Mouse (Mus musculus) natural killer cell, adult 2 months (primary cell): Measurements from ENCODE around the gene Rbms3.

Experiments
- DNase-seq, 2 experiments: peaks; one replicate each; pipeline ENCODE4 v3.0.0; 2022; ENCODE audit warnings: low spot score in 2 of 2

Rbms3 gene

DNA sequence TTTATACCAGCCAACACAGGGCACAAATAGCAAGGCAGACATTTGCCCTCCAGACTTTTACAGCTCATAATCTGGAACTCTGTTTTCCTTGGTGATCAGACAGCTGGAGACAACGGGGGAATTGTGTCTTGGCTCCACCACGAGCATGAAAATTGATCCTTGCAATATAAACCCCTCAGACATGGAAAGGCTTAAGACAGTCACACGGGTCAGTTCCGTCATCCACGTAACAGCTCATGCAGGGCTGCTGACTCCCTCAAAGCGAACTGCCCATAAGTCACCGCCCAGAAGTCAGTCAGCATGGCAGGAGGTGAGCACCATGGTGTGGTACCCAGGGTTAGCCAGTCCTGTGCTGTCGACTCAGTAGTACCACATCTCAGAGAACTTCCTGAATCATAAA, 794.8 kb downstream of the Rbms3 start:
- no peak for DNase-seq

DNA sequence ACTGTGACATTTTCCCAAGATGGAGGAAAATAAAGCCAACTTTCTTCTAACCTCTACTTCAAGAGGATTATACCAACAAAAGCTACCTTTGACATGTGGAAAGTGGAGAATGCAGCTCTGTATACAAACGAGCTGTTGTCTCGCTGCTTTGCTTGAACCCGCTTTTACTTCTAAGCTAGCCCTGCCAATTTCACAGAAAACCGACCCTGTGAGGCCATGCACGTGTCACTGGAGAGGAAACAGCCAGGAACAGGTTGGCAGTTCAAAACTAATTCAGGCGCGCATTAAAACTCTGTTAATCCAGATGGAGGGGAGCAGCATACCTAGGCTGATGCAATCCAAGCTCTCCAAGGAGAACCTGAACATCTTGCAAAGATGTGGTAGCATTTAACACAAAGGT, 796.0 kb downstream of the Rbms3 start:
- DNase-seq = no peak

DNA sequence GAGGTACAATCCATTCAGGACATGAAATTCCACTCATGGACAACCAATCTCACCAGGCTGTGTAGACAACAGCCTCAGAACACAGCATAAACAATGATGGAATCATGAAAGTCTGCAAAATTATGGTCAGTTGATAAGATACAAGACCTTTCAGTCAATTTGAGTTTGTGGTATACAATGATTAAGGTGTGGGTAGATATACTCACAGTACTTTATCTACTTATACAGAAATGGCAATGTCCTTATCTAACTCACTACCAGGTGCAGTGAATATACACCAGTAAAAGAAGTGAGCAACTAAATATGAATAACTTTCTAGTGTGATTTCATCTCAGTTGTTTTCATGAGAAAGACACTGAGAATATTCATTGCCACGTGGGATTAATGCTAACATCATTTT, 796.9 kb downstream of the Rbms3 start:
- no peak for DNase-seq

DNA sequence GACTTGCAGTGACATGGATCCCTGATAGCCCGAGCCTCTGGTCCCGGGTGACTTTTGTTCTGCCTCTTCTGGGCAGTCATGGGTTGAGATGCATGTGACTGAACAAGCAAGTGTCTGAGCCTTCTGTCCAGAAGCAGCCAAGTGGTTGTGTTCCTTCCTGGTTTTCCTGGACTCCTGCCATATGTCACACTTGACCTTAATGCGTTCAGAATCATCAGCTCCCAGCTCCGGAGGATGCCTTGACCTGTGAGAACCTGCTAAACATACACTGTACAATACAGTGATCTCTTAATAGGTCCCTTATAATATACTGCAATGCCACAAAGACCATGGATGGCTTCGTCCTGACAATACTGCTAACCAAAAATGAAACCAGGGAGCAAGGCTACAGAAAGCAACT, 798.3 kb downstream of the Rbms3 start:
- no peak for DNase-seq

DNA sequence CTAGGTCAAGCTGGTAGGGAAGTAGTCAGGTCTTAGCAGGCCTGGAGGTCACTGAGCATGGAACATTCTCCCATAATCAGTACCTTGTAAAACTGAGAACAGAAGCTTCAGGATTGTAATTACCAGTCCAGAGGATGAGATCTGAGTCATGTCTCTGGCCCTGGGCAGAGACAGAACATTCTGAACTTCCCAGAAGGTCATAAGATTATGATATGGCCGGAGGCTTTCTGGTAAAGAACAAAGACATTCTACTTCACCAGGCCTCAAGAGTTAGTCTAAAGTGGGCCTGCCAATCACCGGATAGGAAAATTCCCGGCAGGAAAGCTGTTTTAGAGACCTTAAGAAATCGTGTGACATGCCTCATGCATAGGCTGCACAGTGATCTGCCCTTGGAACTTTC, 799.8 kb downstream of the Rbms3 start:
- DNase-seq = no peak

DNA sequence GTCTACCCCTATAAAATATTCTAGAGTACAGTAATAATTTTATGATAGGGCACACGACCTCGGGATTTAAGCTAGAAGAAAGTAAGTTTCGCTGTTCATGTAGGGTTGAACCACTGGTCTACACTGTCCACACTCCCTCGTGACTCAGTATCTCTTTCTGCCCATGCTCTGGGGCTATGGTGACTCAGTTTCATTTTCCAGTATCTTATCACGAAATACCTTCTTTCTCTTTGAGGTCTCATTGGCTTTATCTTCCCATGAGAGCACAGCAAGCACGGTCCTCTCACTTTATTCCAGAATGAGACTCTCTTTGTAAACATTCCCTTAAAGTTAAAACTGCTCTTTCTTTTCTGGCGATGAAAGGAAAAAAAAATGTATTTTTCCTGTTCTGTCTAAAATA, 808.1 kb downstream of the Rbms3 start:
- DNase-seq = no peak

DNA sequence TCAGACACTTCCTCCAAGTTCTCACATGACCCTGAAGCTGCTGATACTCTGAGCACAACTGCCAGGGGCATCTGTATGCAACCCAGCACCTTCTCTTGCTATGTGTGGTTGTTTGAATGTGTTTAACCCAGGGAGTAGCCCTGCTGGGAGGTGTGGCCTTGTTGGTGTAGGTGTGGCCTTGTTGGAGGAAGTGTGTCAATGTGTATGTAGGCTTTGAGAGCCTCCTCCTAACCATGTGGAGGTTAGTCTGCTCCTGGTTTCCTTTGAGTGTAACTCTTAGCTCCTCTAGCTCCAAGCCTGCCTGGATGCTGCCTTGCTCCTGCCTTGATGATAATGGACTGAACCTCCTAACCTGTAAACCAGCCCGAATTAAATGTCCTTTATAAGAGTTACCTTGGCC, 812.5 kb downstream of the Rbms3 start:
- no peak for DNase-seq

DNA sequence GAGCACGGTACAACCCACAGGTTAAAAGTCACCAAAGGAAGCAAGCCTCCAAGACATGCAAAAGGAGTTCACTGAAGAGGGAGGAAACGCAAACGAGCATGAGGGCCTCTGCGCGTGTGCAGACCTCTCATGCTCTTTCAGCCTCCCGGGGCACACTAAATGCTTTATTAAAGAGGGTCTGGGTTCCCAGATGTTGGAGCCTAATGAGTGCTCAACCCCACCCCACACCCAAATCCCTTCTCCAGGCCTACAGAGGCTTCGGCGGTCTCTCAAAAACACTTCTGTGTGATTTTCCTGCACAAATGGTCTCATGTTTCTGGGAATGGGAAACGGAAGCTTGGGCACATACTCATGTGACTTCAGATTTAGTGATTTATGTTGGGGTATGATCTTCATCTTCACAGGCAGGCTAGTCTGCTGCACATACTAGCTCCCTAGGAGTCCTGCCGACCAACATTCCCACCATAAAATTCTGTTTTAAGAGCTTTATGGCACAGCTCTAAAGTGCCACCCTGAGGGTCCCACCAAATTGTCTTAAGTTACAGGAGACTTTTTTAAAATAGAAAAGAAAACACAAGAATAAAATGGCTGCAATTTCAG, 815.1 kb downstream of the Rbms3 start:
- no peak for DNase-seq

DNA sequence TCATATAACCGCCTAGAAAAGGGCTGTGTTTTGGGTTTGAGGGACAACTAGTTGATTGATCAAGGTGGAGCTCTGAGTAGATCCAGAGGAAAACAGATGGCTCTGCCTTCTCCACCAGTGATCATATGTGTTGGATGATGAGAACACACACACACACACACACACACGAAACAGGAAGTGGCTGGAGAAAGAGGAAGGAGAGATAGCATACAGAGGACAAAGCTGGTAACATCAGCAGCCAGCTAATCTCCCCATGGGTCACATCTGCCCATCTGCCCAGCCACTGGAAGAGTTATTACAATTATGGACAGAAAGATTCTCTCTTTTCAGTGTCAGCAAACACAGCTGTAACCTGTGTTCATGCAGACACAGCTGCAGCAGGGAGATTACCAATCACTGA, 816.3 kb downstream of the Rbms3 start:
- DNase-seq = no peak

DNA sequence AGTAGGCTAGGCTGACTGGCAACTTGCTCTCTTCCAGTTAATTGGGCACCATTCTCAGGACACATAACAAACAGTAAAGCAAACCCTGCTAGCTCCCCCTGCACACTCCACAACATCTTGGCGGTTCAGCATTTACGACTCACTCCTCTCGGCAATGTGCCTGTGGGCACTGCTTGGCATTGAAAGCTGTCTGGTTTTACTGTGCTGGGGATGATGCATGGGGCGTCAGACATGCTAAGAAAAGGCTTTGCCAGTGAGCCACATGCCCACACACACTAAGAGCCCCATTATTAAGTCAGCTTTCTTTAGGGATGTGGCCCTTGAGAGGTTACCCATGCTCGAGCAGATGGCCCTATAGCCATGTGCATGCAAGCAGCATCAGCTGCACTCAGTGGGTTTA, 820.5 kb downstream of the Rbms3 start:
- no peak for DNase-seq

DNA sequence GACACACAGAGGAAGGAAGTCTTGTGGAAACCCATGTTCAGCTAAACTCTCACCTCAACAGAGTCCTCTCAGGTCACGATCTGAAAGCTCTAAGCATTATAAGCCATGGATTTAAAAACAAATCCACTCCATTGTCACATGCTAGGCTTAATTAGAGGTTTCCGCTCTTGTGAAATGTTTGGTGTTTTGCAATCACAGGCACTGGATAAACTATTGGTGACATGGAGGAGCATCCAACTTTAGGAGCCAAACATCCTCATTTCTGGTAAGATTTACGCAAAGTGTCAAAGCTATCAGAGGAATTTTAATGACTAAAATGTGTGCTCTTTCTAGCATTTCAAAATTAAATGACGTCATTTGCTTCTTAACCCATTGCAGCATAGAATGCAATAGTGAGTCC, 821.3 kb downstream of the Rbms3 start:
- no peak for DNase-seq

DNA sequence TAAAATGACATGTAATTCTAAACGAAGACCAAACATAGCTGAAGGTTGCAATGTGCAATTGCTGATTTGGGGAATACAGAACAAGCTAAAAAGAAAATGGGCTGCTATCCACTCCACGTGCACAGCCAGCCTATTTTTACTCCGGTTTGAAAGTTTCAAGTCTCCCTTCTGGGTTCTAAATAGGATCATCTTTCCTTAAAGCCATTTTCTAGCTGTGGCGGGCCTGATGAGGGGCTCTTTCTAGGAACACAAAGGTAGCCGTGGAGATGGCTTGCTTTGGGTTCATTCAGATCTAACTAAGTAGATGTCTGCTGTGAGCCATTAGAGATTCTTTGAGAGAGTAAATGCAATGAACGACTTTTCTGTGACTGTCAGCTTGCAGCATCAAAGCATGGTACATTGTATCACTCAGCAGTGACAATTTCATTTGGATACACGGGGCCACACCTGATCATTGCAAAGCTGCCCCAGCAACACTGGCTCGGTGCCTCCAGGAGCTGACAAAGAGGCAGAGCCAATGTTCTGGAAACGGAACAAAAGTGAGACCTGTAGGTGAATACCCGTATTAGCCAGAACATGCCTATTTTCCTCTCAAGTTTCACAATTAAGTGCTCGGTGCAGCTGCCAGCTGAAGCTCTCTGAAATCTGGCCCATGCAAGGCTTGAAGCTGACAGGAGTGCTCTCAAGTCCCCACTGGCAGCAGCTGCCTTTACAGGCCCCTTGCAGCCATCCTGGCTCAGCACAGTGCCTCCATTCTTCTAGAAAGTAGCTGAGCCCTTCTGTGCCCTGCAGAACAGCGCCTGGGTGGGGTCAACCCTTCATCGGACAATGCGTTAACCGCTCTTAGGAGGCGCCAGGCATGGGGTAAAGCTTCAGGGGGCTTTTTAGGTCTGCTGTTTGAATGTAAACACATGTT, 822.3 kb downstream of the Rbms3 start:
- no peak for DNase-seq

DNA sequence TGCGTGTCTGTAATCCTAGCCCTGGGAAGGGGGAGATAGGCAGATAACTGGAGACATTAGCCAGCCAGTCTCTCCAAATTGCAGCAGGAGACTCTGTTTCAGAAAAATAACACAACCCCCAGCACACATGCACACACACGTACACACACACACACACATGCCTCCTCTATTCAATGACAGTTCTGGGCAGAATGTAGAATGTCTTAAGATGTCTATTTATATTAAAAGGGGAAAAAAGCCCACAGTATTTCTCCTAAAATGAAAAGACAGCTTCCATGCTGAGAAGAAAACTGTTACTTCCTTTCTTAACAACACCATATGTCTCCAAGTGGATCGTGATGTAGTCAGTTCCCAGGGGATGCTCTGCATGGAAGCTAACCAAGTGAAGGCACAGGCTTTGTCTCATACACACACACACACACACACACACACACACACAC, 826.4 kb downstream of the Rbms3 start:
- no peak for DNase-seq

DNA sequence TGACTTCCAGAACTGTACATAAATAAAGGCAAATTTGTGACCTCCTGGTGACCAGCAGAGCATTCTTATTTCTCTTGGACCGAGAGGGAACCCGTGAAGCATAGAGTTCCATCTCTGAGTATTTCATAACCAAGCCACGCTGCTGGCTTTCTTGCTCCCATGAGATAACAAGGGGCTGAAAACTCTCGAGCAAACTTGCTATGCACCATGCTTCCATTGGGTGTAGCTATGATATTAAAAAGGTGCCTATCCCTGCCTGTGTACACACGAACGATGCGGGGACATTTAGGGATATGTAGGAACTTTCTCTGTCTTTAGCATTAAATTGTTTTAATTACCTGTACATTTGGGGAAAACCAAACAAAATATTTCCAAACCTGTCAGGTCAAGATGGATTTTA, 827.1 kb downstream of the Rbms3 start:
- DNase-seq = no peak

DNA sequence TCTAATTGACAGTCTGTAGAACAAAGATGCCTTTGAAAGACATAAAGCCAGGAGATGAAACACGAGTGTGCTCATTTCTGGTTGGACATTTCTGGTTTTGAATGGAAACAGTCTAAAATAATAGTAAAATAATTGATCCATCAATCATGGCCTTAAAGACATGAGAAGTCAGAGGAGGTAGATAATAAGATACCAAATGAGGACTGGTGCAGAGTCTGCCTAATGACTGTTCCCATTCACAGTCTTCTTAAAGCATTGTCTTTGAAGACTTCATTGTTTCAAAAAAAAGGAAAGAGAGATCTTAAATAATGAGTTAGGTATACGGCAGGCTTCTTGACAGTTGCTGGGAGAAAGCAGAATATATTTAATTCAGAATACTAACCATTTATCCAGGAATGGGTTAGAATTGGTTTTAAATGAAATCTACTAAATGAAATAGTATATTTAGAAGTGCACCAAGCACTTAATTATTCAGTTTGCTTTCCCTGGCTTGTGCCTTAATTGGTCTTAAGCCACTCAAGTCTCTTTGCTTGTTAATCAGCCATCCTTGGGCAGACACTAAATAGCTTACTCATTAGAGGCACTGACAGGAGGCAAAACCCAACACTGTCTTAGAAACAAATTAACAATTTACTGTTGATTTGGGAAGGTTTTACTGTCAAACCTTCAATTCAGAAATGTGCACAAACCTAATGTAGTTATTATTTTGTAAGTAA, 834.3 kb downstream of the Rbms3 start:
- DNase-seq = no peak

DNA sequence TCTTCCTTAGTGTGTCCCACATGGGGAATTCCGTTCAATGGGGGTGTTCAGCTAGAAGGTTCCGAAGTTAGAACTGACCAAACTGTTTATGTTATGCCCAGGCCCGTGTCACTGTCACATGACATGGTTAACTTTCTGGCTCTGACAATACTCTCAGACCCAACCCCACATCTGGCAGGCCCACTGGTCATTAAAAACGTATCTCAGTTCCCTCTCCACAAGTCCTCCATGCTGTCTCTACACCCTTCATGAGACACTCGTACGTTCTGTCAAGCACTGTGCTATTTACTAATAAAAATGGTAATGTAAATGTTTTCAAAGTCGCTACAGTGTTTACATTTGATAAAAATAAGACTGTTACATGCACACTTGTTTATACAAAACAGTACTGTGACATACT, 837.9 kb downstream of the Rbms3 start:
- DNase-seq = no peak

DNA sequence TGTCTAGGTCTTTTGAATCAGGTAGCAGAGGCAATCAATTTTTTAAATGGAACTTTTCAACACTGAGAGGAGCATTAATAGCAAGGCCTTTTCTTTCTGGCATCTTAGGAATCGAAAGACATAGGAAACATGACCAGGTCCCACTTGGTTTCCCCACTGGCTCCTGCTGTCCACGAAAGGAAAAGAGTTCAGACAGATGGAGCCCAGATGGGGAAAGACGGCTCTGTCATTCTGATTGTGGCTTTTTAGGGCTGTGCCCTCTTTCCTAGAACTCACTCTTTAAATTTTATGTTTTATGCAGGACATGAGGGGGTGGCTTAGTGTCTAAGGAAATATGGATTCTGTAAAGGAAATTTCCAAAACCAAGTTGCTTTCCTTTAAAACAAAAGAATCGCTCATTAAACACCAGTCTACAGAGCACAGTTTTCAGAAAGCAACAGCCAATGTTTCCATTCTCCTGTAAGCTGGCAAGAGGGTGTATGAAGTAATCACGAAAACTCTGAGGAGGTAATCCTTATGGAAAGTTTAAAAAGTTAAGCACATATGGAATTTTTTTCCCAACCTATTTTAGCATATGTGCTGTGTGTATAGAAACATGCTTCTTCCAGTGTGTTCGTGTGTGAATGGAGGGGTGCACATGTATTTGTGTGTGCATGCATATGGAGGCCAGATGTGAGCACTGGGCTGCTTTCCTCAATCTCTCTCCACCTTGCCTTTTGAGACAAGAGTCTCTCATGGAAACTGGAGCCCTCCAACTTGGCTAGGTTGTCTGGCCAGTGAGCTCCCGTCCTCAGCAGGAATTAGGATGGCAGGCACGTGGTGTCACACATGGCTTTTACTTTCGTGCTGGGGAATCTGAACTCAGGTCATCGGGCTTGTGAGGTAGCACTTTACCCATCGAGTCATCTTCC, 843.3 kb downstream of the Rbms3 start:
- no peak for DNase-seq

DNA sequence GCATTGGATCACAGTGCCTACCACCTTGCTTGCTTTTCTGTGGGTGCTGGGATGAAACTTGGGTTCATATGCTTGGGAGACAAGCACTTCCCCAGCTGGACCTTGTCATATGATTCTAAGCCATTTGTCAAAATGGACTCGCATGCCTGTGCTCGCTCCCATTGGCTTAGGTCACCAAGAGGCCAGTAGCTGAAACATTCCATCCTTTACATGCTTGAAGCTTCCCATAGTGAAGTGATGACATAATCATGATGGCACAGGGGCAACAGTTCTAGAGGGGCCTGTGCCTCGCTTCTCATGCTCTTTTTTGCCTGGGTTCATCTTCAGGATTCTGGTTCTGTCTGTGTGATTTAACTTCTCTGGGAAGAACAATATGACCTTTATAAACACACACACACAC, 857.9 kb downstream of the Rbms3 start:
- DNase-seq = no peak

DNA sequence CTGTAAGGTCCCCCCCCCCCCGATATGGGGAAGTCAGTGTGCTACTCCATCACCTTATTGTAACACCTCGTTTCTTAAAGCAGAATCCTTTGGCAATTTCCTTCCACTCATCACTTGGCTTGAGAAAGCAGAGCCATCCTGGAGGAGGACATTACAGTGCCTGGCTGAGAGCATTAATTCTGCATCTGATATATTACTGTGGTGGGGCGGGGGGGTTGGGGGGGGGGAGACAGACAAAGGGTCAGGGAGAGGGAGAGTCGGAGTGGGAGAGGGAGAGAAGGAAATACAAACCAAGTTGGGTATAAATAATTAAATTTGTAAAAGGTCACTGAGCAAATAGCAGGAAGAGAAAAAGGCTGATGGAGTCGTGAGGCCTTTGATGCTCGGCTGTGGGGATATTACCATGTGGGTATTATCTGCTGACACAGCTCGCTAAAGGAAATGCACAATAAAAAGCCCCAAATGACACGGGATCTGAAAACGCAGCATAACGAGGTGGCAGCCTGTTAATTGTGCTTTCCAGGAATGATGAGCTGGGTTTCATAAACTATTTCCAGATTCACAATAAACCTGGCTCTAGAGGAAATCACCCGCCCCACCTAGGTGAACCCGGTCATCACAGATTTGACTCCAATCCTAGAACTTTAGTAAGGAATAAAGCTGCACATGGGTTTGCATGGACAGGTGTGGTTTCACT, 860.2 kb downstream of the Rbms3 start:
- no peak for DNase-seq

DNA sequence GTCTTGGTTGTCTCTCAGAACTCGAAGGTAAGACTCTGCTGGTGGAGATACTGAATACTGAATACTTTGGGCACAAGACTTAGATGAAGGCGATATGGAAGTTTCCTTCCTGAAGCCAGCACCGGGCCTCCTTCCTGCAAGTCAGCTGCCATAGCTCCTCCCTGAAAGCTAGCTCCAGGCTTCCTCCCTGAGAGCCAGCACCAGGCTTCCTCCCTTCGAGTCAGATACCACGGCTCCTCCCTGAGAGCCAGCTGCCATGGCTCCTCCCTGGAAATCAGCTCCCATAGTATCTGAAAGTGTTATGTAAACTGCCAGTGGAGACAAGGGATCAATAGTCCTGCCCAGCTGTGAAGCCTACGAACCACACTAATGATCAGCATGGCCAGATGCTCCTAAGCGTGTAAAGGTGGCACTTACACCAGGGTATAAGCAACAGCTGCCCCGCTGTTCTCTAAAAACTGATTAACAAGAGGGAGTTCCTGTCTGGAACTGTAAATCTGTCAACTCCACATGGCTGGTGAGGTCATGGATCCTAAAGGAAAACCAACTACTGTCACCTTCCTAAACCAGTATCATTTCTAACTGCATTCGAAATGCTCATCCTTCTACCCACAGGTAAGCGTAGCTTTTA, 867.2 kb downstream of the Rbms3 start:
- DNase-seq = no peak
